10 mouse cellular contexts compared by ENCODE assay signal in genomic region chr4:149373927-149374326, GRCm38 (mm10). TPM values are rescaled to one million over a fixed set of nuclear protein-coding genes. Genes with fewer than 3 reads are reported as not detected.
DNase-seq lines count a peak whose midpoint lies in the region; ATAC-seq lines count a peak whose summit lies in the region.
"Had no signal": no experiment of that assay in that cellular context is flagged by ENCODE, and none has a peak within 500 bp of the region (broad histone marks: within the 10 kb centered on the region; RNA-seq: fewer than 3 reads in every experiment).

No protein-coding gene starts in this region.

- H3K4me1 ChIP-seq in forebrain, embryonic 13.5 days, result no peaks in the 10 kb centered on the region
- H3K4me1 ChIP-seq in forebrain, embryonic 11.5 days (replicated peaks; ENCODE audit: control insufficient read depth, insufficient read depth, low read length), result no peaks in the 10 kb centered on the region; the same call in 1 of the 2 replicates
- H3K4me1 ChIP-seq in midbrain, embryonic 15.5 days, result peaks cover 3% of the 10 kb centered on the region; the same call in 1 of the 2 replicates
- H3K4me1 ChIP-seq in midbrain, embryonic 14.5 days (ENCODE audit: control insufficient read depth, insufficient read depth, low read length), result 0 out of 2 replicates have a peak, but pooled peaks cover 2% of the 10 kb centered on the region
- H3K4me1 ChIP-seq in embryonic facial prominence, embryonic 12.5 days, result peaks cover 7% of the 10 kb centered on the region; the same call in 1 of the 2 replicates
- peaks cover 6% of the 10 kb centered on the region; the same call in 1 of the 2 replicates for H3K4me1 ChIP-seq in limb, embryonic 15.5 days
- H3K4me1 ChIP-seq: stomach, embryonic 15.5 days had no signal

- H3K9me3 ChIP-seq in forebrain, embryonic 13.5 days (replicated peaks), result no peaks in the 10 kb centered on the region
- H3K9me3 ChIP-seq in forebrain, embryonic 11.5 days (ENCODE audit: control insufficient read depth, low read length), result no peaks in the 10 kb centered on the region
- no peaks in the 10 kb centered on the region for H3K9me3 ChIP-seq in midbrain, embryonic 15.5 days
- no peaks in the 10 kb centered on the region for H3K9me3 ChIP-seq in midbrain, embryonic 14.5 days (ENCODE audit: control insufficient read depth, low read length)
- no peaks in the 10 kb centered on the region for H3K9me3 ChIP-seq in embryonic facial prominence, embryonic 12.5 days
- H3K9me3 ChIP-seq in limb, embryonic 15.5 days, result no peaks in the 10 kb centered on the region
- H3K9me3 ChIP-seq: stomach, embryonic 15.5 days had no signal

- ATAC-seq in forebrain, embryonic 13.5 days, result no peak
- ATAC-seq in forebrain, embryonic 11.5 days (replicated peaks; ENCODE audit: low FRiP score), result no peak
- no peak for ATAC-seq in midbrain, embryonic 15.5 days (replicated peaks)
- no peak for ATAC-seq in midbrain, embryonic 14.5 days (ENCODE audit: low FRiP score, low TSS enrichment)
- no peak for ATAC-seq in embryonic facial prominence, embryonic 12.5 days (ENCODE audit: insufficient number of reproducible peaks, insufficient read depth, low FRiP score, low TSS enrichment)
- ATAC-seq in limb, embryonic 15.5 days (ENCODE audit: insufficient number of reproducible peaks, low FRiP score, low TSS enrichment, low read depth), result no peak

- H3K27me3 ChIP-seq in forebrain, embryonic 13.5 days, result no peaks in the 10 kb centered on the region
- no peaks in the 10 kb centered on the region for H3K27me3 ChIP-seq in forebrain, embryonic 11.5 days (ENCODE audit: control insufficient read depth, insufficient read depth, low read length)
- H3K27me3 ChIP-seq in midbrain, embryonic 15.5 days (replicated peaks), result no peaks in the 10 kb centered on the region
- no peaks in the 10 kb centered on the region for H3K27me3 ChIP-seq in midbrain, embryonic 14.5 days (ENCODE audit: control insufficient read depth, insufficient read depth, low read length)
- H3K27me3 ChIP-seq in embryonic facial prominence, embryonic 12.5 days, result no peaks in the 10 kb centered on the region
- no peaks in the 10 kb centered on the region for H3K27me3 ChIP-seq in limb, embryonic 15.5 days
- H3K27me3 ChIP-seq: stomach, embryonic 15.5 days had no signal

- no peak overlapping the region for H3K4me3 ChIP-seq in forebrain, embryonic 13.5 days
- no peak overlapping the region for H3K4me3 ChIP-seq in forebrain, embryonic 11.5 days (ENCODE audit: low read depth, low read length)
- no peak overlapping the region for H3K4me3 ChIP-seq in midbrain, embryonic 15.5 days
- no peak overlapping the region for H3K4me3 ChIP-seq in midbrain, embryonic 14.5 days (replicated peaks; ENCODE audit: low read depth, low read length)
- no peak overlapping the region for H3K4me3 ChIP-seq in embryonic facial prominence, embryonic 12.5 days
- no peak overlapping the region for H3K4me3 ChIP-seq in limb, embryonic 15.5 days
- H3K4me3 ChIP-seq: stomach, embryonic 15.5 days had no signal

- H3K9ac ChIP-seq in forebrain, embryonic 13.5 days, result no peak overlapping the region
- no peak overlapping the region for H3K9ac ChIP-seq in forebrain, embryonic 11.5 days (ENCODE audit: low read length)
- no peak overlapping the region for H3K9ac ChIP-seq in midbrain, embryonic 15.5 days
- no peak overlapping the region for H3K9ac ChIP-seq in midbrain, embryonic 14.5 days (replicated peaks; ENCODE audit: low read length)
- no peak overlapping the region for H3K9ac ChIP-seq in embryonic facial prominence, embryonic 12.5 days
- H3K9ac ChIP-seq in limb, embryonic 15.5 days, result no peak overlapping the region
- H3K9ac ChIP-seq: lung, embryonic 14.5 days; stomach, embryonic 15.5 days had no signal

- H3K4me2 ChIP-seq in forebrain, embryonic 13.5 days, result no peak overlapping the region
- no peak overlapping the region for H3K4me2 ChIP-seq in forebrain, embryonic 11.5 days (ENCODE audit: low read depth, low read length, severe bottlenecking)
- H3K4me2 ChIP-seq in midbrain, embryonic 15.5 days, result no peak overlapping the region
- no peak overlapping the region for H3K4me2 ChIP-seq in midbrain, embryonic 14.5 days (ENCODE audit: low read length)
- H3K4me2 ChIP-seq in embryonic facial prominence, embryonic 12.5 days (replicated peaks), result no peak overlapping the region
- H3K4me2 ChIP-seq in limb, embryonic 15.5 days, result no peak overlapping the region
- H3K4me2 ChIP-seq: lung, embryonic 14.5 days; stomach, embryonic 15.5 days had no signal

- H3K36me3 ChIP-seq in forebrain, embryonic 13.5 days (ENCODE audit: poor library complexity, severe bottlenecking), result peaks cover 76% of the 10 kb centered on the region
- H3K36me3 ChIP-seq in forebrain, embryonic 11.5 days (ENCODE audit: control insufficient read depth, insufficient read depth, low read length), result peaks cover 25% of the 10 kb centered on the region
- H3K36me3 ChIP-seq in midbrain, embryonic 15.5 days (replicated peaks), result peaks cover 19% of the 10 kb centered on the region
- H3K36me3 ChIP-seq in midbrain, embryonic 14.5 days (ENCODE audit: control insufficient read depth, insufficient read depth, low read length), result peaks cover 63% of the 10 kb centered on the region
- H3K36me3 ChIP-seq in embryonic facial prominence, embryonic 12.5 days, result peaks cover 89% of the 10 kb centered on the region
- H3K36me3 ChIP-seq in limb, embryonic 15.5 days, result peaks cover 81% of the 10 kb centered on the region

- DNase-seq in forebrain, embryonic 11.5 days (ENCODE audit: low spot score), result no peak
- no peak for DNase-seq in midbrain, embryonic 14.5 days
- DNase-seq in right cerebral cortex, postnatal 10 days (ENCODE audit: low spot score in 2 of 2), result no peak
- DNase-seq in Muller cell, postnatal 12 days (ENCODE audit: inconsistent ontology term), result no peak

- WGBS in forebrain, embryonic 13.5 days, result 82% methylated on average over 9 of the region's 9 CpGs
- 86% methylated on average over 9 of the region's 9 CpGs for WGBS in forebrain, embryonic 11.5 days
- 80% methylated on average over 9 of the region's 9 CpGs for WGBS in midbrain, embryonic 15.5 days
- WGBS in midbrain, embryonic 14.5 days, result 80% methylated on average over 9 of the region's 9 CpGs
- 70% methylated on average over 9 of the region's 9 CpGs for WGBS in embryonic facial prominence, embryonic 12.5 days
- 57% methylated on average over 9 of the region's 9 CpGs for WGBS in limb, embryonic 15.5 days

- H3K27ac ChIP-seq in forebrain, embryonic 13.5 days, result peak overlapping the region; percentile 49
- no peak overlapping the region for H3K27ac ChIP-seq in forebrain, embryonic 11.5 days (ENCODE audit: low read depth, low read length)
- 0 out of 2 replicates have a peak overlapping the region, but pooled peaks have one; percentile 25 for H3K27ac ChIP-seq in midbrain, embryonic 15.5 days
- H3K27ac ChIP-seq in midbrain, embryonic 14.5 days (replicated peaks; ENCODE audit: low read depth, low read length), result no peak overlapping the region; the same call in 1 of the 2 replicates
- 0 out of 2 replicates have a peak overlapping the region, but pooled peaks have one; percentile 19 for H3K27ac ChIP-seq in embryonic facial prominence, embryonic 12.5 days
- H3K27ac ChIP-seq in limb, embryonic 15.5 days, result peak overlapping the region; percentile 33; the same call in 1 of the 2 replicates
- H3K27ac ChIP-seq: stomach, embryonic 15.5 days had no signal

RNA-seq across cellular contexts. Expression of gene Ube4b, which starts 52.6 kb away (rescaled TPM):
- polyA plus RNA-seq in forebrain, embryonic 13.5 days (2015; fragmentation: Nextera tagmentation; extraction: Ambion mirVana), result 47.4 and 53.0 TPM in 2 replicates
- 67.0 and 70.6 TPM in 2 replicates for polyA plus RNA-seq in forebrain, embryonic 11.5 days (2014; fragmentation: Nextera tagmentation; extraction: Ambion mirVana)
- 58.7 and 64.5 TPM in 2 replicates for polyA plus RNA-seq in midbrain, embryonic 15.5 days (2015; fragmentation: Nextera tagmentation; extraction: Ambion mirVana)
- 56.8 and 59.1 TPM in 2 replicates for polyA plus RNA-seq in midbrain, embryonic 14.5 days (2014; fragmentation: Nextera tagmentation; extraction: Ambion mirVana)
- polyA plus RNA-seq in embryonic facial prominence, embryonic 12.5 days (2016; fragmentation: Nextera tagmentation; extraction: Ambion mirVana), result 66.9 and 67.5 TPM in 2 replicates
- 39.6 and 45.4 TPM in 2 replicates for polyA plus RNA-seq in limb, embryonic 15.5 days (2015; fragmentation: Nextera tagmentation; extraction: Ambion mirVana)

Comparison
In these comparisons a context has a peak if more than half of its experiments do, and no peak if none do; other contexts are left out.
1. H3K27ac ChIP-seq: peak in forebrain, embryonic 13.5 days (single experiment), midbrain, embryonic 15.5 days (single experiment), embryonic facial prominence, embryonic 12.5 days (single experiment) and limb, embryonic 15.5 days (single experiment); none in forebrain, embryonic 11.5 days (single experiment) and midbrain, embryonic 14.5 days (single experiment).